Mouse (Mus musculus) layer of hippocampus, postnatal 14 days (tissue): Measurements from ENCODE around the gene Cul9. TPM values are rescaled to one million over a fixed set of nuclear protein-coding genes. Genes with fewer than 3 reads are reported as not detected.
"Not testable (repeated sequence)": the region's sequence is repeated elsewhere in the genome, so short reads cannot be mapped to it uniquely, and the experiment has no call there.

Experiments
- DNase-seq, 2 experiments: peaks; one replicate each; pipeline ENCODE4 v3.0.0; 2021 to 2022; ENCODE audit warnings: low spot score in 2 of 2, mixed read lengths in 1 of 2
- long read RNA-seq, 2 experiments: library from polyadenylated mRNA; stranded (forward); transcript quantifications; one replicate each; pipeline ENCODE4 v2.0.0; 2021
- total RNA-seq, 2 experiments: library from RNA; stranded (reverse); gene quantifications; 2 replicates each; pipeline ENCODE4 v1.2.3; 2021

Cul9 gene
- total RNA-seq = 10 to 100 TPM; 42.7 to 43.9 TPM
- long read RNA-seq, experiment 1, partial matches to known transcripts = 7 of 14 reads
- long read RNA-seq, experiment 1, other reads (novel, unspliced or antisense) = 7 of 14 reads
- long read RNA-seq, experiment 2, partial matches to known transcripts = 5 of 12 reads
- long read RNA-seq, experiment 2, other reads (novel, unspliced or antisense) = 7 of 12 reads

- peak; percentile 78 to 90 for DNase-seq
Measured at GRCm38 (mm10) chr17:46545813-46546564, at the start of gene Cul9. Gene Cul9, minus strand, starts transcription at chr17:46546388.

GRCm38 (mm10) chr17:46595336-46595735 lies 49.1 kb upstream of the Cul9 start:
- no peak for DNase-seq

- no peak for DNase-seq
Measured at GRCm38 (mm10) chr17:46594606-46595005, 48.4 kb upstream of the Cul9 start.

- DNase-seq = no peak
Measured at GRCm38 (mm10) chr17:46593124-46593523, 46.9 kb upstream of the Cul9 start.

GRCm38 (mm10) chr17:46591406-46591805 lies 45.2 kb upstream of the Cul9 start:
- no peak for DNase-seq

- no peak for DNase-seq
Measured at GRCm38 (mm10) chr17:46590439-46590838, 44.3 kb upstream of the Cul9 start.

- DNase-seq = no peak
Measured at GRCm38 (mm10) chr17:46589635-46590314, 43.6 kb upstream of the Cul9 start.

- no peak for DNase-seq
Measured at GRCm38 (mm10) chr17:46588913-46589312, 42.7 kb upstream of the Cul9 start.

- no peak for DNase-seq
Measured at GRCm38 (mm10) chr17:46588173-46588572, 42.0 kb upstream of the Cul9 start.

- no peak for DNase-seq
Measured at GRCm38 (mm10) chr17:46586327-46586726, 40.1 kb upstream of the Cul9 start.

- DNase-seq = no peak
Measured at GRCm38 (mm10) chr17:46578650-46579049, 32.5 kb upstream of the Cul9 start.

GRCm38 (mm10) chr17:46576070-46576469 lies 29.9 kb upstream of the Cul9 start:
- no peak for DNase-seq

- no peak for DNase-seq
Measured at GRCm38 (mm10) chr17:46574535-46574934, 28.3 kb upstream of the Cul9 start.

- no peak for DNase-seq
Measured at GRCm38 (mm10) chr17:46571005-46571404, 24.8 kb upstream of the Cul9 start.

- DNase-seq = no peak
Measured at GRCm38 (mm10) chr17:46559146-46559545, 13.0 kb upstream of the Cul9 start.

GRCm38 (mm10) chr17:46558151-46558550 lies 12.0 kb upstream of the Cul9 start:
- DNase-seq = no peak

GRCm38 (mm10) chr17:46557321-46557720 lies 11.1 kb upstream of the Cul9 start:
- not testable (repeated sequence) for DNase-seq

- no peak for DNase-seq
Measured at GRCm38 (mm10) chr17:46556584-46556945, 10.4 kb upstream of the Cul9 start.

GRCm38 (mm10) chr17:46555673-46556583 lies 9.7 kb upstream of the Cul9 start, which contains the start of gene Srf:
Gene Srf, minus strand, starts transcription at chr17:46556175.
- peak; percentile 92 to 98 for DNase-seq

GRCm38 (mm10) chr17:46554977-46555672 lies 8.9 kb upstream of the Cul9 start:
- peak in 1 of 2 experiments; percentile 46 for DNase-seq

- peak in 1 of 2 experiments; percentile 34 for DNase-seq
Measured at GRCm38 (mm10) chr17:46554646-46554976, 8.4 kb upstream of the Cul9 start.
